Mouse (Mus musculus) lung, postnatal 0 days (tissue): ENCODE measurements at regions not wholly inside any gene's neighbourhood (a gene's known extent, or its start where the extent isn't known, plus 50 kb on each side); places are given as distances from the start of the nearest gene placed in this dataset.

Experiments used
- CTCF ChIP-seq: IDR thresholded peaks from 2 replicates; pipeline ENCODE4 v1.5.1; 2016; ENCODE audit warnings: antibody characterized with exemption, mild to moderate bottlenecking
- EP300 ChIP-seq: IDR thresholded peaks from 2 replicates; pipeline ENCODE4 v1.6.1; 2016; ENCODE audit warnings: antibody characterized with exemption, mild to moderate bottlenecking, control low read depth

DNA sequence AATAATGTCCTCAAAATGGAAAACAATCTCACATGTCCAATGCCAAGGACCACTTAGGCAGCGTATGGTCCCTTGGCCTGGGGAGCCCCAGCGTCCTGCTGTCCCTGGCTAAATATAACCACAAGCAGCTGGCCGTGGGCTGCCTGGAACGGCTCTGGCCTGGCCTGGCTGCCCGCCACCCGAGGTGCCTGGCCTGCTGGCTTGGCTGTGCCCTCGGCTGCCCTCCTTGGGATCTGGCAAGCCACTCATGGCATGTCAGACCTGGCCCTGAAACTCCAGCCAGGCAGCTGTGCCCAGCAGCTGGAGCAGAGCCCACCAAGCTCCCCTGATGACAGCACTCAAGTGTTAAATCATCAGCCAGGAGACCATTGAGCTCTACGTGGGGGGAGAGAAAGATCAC is 122.9 kb downstream of the Plxna1 start:
- no peak for TF ChIP-seq CTCF
- no peak for TF ChIP-seq EP300
